Mouse (Mus musculus) CH12.LX (cell line): ENCODE measurements at regions not wholly inside any gene's neighbourhood (a gene's known extent, or its start where the extent isn't known, plus 50 kb on each side); places are given as distances from the start of the nearest gene placed in this dataset.
A peak's percentile ranks its signal among the peaks of the same experiment; 100 is the strongest.

Experiments used
- DNase-seq: peaks from one replicate; pipeline ENCODE4 v3.0.0-alpha.2; 2013; ENCODE audit errors: extremely low read depth
- H3K27ac ChIP-seq: 2 replicates; pipeline ENCODE4 v1.5.1; 2012; ENCODE audit warnings: low read depth, mild to moderate bottlenecking, control low read depth, moderate library complexity; ENCODE audit not compliant: insufficient read depth
- H3K27me3 ChIP-seq: replicated peaks from 2 replicates; pipeline ENCODE3; 2012; ENCODE audit warnings: inconsistent platforms
- H3K36me3 ChIP-seq, 2 experiments: replicated peaks in 1 of 2; 2 replicates each; pipeline versions ENCODE3 to v1.6.1; 2012; ENCODE audit warnings: inconsistent platforms in 1 of 2, low read length in 1 of 2, mild to moderate bottlenecking in 1 of 2, mixed read lengths in 1 of 2, moderate library complexity in 1 of 2; ENCODE audit not compliant: control insufficient read depth in 1 of 2, insufficient read depth in 1 of 2
- H3K4me1 ChIP-seq, 2 experiments: 2 replicates each; pipeline ENCODE4 v1.6.1; 2012; ENCODE audit warnings: inconsistent platforms in 1 of 2, moderate library complexity in 1 of 2; ENCODE audit not compliant: insufficient read depth in 2 of 2, control insufficient read depth in 1 of 2
- H3K4me2 ChIP-seq: 2 replicates; pipeline ENCODE4 v1.6.1; 2012; ENCODE audit warnings: low read depth, mild to moderate bottlenecking, control low read depth; ENCODE audit not compliant: poor library complexity, insufficient read depth, severe bottlenecking
- H3K4me3 ChIP-seq, 3 experiments: fragments of 150-350 bp in 1 of 3; sonication (generic) in 1 of 3; replicated peaks in 1 of 3; 2 replicates each; pipeline versions ENCODE3 to v1.5.1; 2011 to 2012; ENCODE audit warnings: low read depth in 2 of 3, low read length in 2 of 3, mild to moderate bottlenecking in 2 of 3, moderate library complexity in 2 of 3, control low read depth in 1 of 3, improper control_type of control experiment in 1 of 3, inconsistent platforms in 1 of 3, mixed read lengths in 1 of 3; ENCODE audit not compliant: poor library complexity in 1 of 3
- H3K79me2 ChIP-seq: replicated peaks from 2 replicates; pipeline ENCODE4 v1.6.1; 2012; ENCODE audit warnings: mild to moderate bottlenecking, moderate library complexity; ENCODE audit not compliant: control insufficient read depth, poor library complexity, insufficient read depth, severe bottlenecking; ENCODE audit errors: extremely low read depth
- H3K9ac ChIP-seq: 2 replicates; pipeline ENCODE4 v1.6.1; 2012; ENCODE audit warnings: low read depth, mild to moderate bottlenecking, control low read depth, moderate library complexity; ENCODE audit not compliant: insufficient read depth
- H3K9me3 ChIP-seq: replicated peaks from 2 replicates; pipeline ENCODE3; 2012; ENCODE audit warnings: low read length, inconsistent platforms, mixed read lengths
- CHD2 ChIP-seq: IDR thresholded peaks from 2 replicates; pipeline ENCODE4 v1.6.1; 2011; ENCODE audit warnings: low read length, improper control_type of control experiment
- E2F4 ChIP-seq: IDR thresholded peaks from 2 replicates; pipeline ENCODE4 v1.6.1; 2011; ENCODE audit warnings: low read depth, low read length, improper control_type of control experiment; ENCODE audit not compliant: insufficient replicate concordance
- EP300 ChIP-seq: IDR thresholded peaks from 2 replicates; pipeline ENCODE4 v1.6.1; 2011; ENCODE audit warnings: low read length, improper control_type of control experiment
- ETS1 ChIP-seq: conservative IDR thresholded peaks from 2 replicates; pipeline ENCODE4 v1.6.1; 2012; ENCODE audit warnings: low read depth, mild to moderate bottlenecking, inconsistent platforms, low read length, improper control_type of control experiment, moderate library complexity
- GABPA ChIP-seq: IDR thresholded peaks from 2 replicates; pipeline ENCODE4 v1.6.1; 2012; ENCODE audit warnings: low read depth, low read length, improper control_type of control experiment, inconsistent platforms; ENCODE audit not compliant: insufficient replicate concordance
- HCFC1 ChIP-seq: IDR thresholded peaks from 2 replicates; pipeline ENCODE4 v1.6.1; 2012; ENCODE audit warnings: low read depth, mild to moderate bottlenecking, inconsistent platforms, low read length, improper control_type of control experiment
- MAFK ChIP-seq: IDR thresholded peaks from 2 replicates; pipeline ENCODE4 v1.6.1; 2011; ENCODE audit warnings: low read length, improper control_type of control experiment; ENCODE audit not compliant: insufficient replicate concordance
- MAX ChIP-seq: IDR thresholded peaks from 2 replicates; pipeline ENCODE4 v1.6.1; 2011; ENCODE audit warnings: low read length, improper control_type of control experiment
- MAZ ChIP-seq: IDR thresholded peaks from 2 replicates; pipeline ENCODE4 v1.6.1; 2012; ENCODE audit warnings: low read depth, mild to moderate bottlenecking, inconsistent platforms, low read length, improper control_type of control experiment, moderate library complexity
- MXI1 ChIP-seq: IDR thresholded peaks from 2 replicates; pipeline ENCODE4 v1.6.1; 2011; ENCODE audit warnings: mild to moderate bottlenecking, low read depth, low read length, improper control_type of control experiment
- MYC ChIP-seq: IDR thresholded peaks from 2 replicates; pipeline ENCODE4 v1.6.1; 2011; ENCODE audit warnings: low read depth, mild to moderate bottlenecking, improper control_type of control experiment, low read length
- NELFE ChIP-seq: IDR thresholded peaks from 2 replicates; pipeline ENCODE4 v1.6.1; 2011; ENCODE audit warnings: low read depth, low read length, improper control_type of control experiment
- POLR2A ChIP-seq: IDR thresholded peaks from 2 replicates; pipeline ENCODE4 v1.6.1; 2011; ENCODE audit warnings: low read depth, mild to moderate bottlenecking, improper control_type of control experiment, low read length
- POLR2AphosphoS2 ChIP-seq: IDR thresholded peaks from 2 replicates; pipeline ENCODE4 v1.6.1; 2011; ENCODE audit warnings: low read depth, low read length, improper control_type of control experiment
- RAD21 ChIP-seq: IDR thresholded peaks from 2 replicates; pipeline ENCODE4 v1.6.1; 2011; ENCODE audit warnings: low read depth, mild to moderate bottlenecking, low read length, improper control_type of control experiment, moderate library complexity
- SIN3A ChIP-seq: IDR thresholded peaks from 2 replicates; pipeline ENCODE4 v1.6.1; 2012; ENCODE audit warnings: low read length, improper control_type of control experiment, inconsistent platforms
- TBP ChIP-seq: conservative IDR thresholded peaks from 2 replicates; pipeline ENCODE4 v1.6.1; 2011; ENCODE audit warnings: low read depth, low read length, improper control_type of control experiment
- TCF12 ChIP-seq: IDR thresholded peaks from 2 replicates; pipeline ENCODE4 v1.6.1; 2014; ENCODE audit warnings: low read depth, mild to moderate bottlenecking, inconsistent platforms, low read length, improper control_type of control experiment
- UBTF ChIP-seq: IDR thresholded peaks from 2 replicates; pipeline ENCODE4 v1.6.1; 2012; ENCODE audit warnings: low read depth, mild to moderate bottlenecking, inconsistent platforms, low read length, improper control_type of control experiment, moderate library complexity
- USF1 ChIP-seq: IDR thresholded peaks from 2 replicates; pipeline ENCODE4 v1.6.1; 2014; ENCODE audit warnings: low read depth, mild to moderate bottlenecking, inconsistent platforms, low read length, improper control_type of control experiment
- USF2 ChIP-seq: conservative IDR thresholded peaks from 2 replicates; pipeline ENCODE4 v1.6.1; 2011; ENCODE audit warnings: low read depth, low read length, improper control_type of control experiment
- ZKSCAN1 ChIP-seq: IDR thresholded peaks from 2 replicates; pipeline ENCODE4 v1.6.1; 2012; ENCODE audit warnings: low read depth, inconsistent platforms, low read length, improper control_type of control experiment, borderline replicate concordance
- ZMIZ1 ChIP-seq: IDR thresholded peaks from 2 replicates; pipeline ENCODE4 v1.6.1; 2012; ENCODE audit warnings: low read depth, mild to moderate bottlenecking, inconsistent platforms, low read length, improper control_type of control experiment
- dilution Hi-C: fragments of 300-500 bp; cut with MboI; formaldehyde crosslinking; loops from 2 replicates; pipeline ENCODE4 v1.14.3; 2020; ENCODE audit warnings: low sequenced_read_pairs; ENCODE audit not compliant: extremely low pct_unique_long_range_greater_than_20kb, extremely low pct_ligation_motif_present
- in situ Hi-C: fragments of 300-500 bp; cut with MboI; formaldehyde crosslinking; loops from 3 replicates; pipeline ENCODE4 v1.14.3; 2019; ENCODE audit warnings: low sequenced_read_pairs, low pct_ligation_motif_present, low pct_unique_long_range_greater_than_20kb, mixed read lengths

- in situ Hi-C loops, result no loop called here
- Histone ChIP-seq H3K4me3 (no peak overlapping the region), H3K79me2 (no peaks in the 10 kb centered on the region), H3K4me1 (peaks cover 0 to 13% of the 10 kb centered on the region in 2 experiments; a peak in 2 of 4 replicates), H3K27ac (no peak overlapping the region), H3K36me3 (no peaks in the 10 kb centered on the region), H3K9me3 (no peaks in the 10 kb centered on the region), H3K9ac (no peak overlapping the region)
- dilution Hi-C loops, result no loop called here
- no peak for DNase-seq
- TF ChIP-seq UBTF (no peak), MAZ (no peak), ETS1 (no peak), TCF12 (no peak), MAX (no peak), GABPA (no peak), USF1 (no peak)
- TF ChIP-seq, all 38 proteins: peak for 0
- Histone ChIP-seq H3K27me3 (no peaks in the 10 kb centered on the region), H3K4me2 (no peak overlapping the region)
Observed at GRCm38 (mm10) chr12:118566681-118567080, 265.4 kb upstream of the Sp4 start.

- Histone ChIP-seq H3K27ac (no peak overlapping the region), H3K27me3 (no peaks in the 10 kb centered on the region), H3K4me3 (no peak overlapping the region), H3K4me2 (no peak overlapping the region), H3K4me1 (peaks cover 0 to 9% of the 10 kb centered on the region in 2 experiments; a peak in 2 of 4 replicates), H3K9ac (no peak overlapping the region), H3K79me2 (no peaks in the 10 kb centered on the region), H3K9me3 (no peaks in the 10 kb centered on the region), H3K36me3 (no peaks in the 10 kb centered on the region)
- in situ Hi-C loops (no loop called here), dilution Hi-C loops (no loop called here)
- TF ChIP-seq EP300 (no peak), MAFK (no peak), UBTF (no peak)
- DNase-seq, result peak; percentile 3
Observed at GRCm38 (mm10) chr12:118564394-118565112, 263.3 kb upstream of the Sp4 start.

DNA sequence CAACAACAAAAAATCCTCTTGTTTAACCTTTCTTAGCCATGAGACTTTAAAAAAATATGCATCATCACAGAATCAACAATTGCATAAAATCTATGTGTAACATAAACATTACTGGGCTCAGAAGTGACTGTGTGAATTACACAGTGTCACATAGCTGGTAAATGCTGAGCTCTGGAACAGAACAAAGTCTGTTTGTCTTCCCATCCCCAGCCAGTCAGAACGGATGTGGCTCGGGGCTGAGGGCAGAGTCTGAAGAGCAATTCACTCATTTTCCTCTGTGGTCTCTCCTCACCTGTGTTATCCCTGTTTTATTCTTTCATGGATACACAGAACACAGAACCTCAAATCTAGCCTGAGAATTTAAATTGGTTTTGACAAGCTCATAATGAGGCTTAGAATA lies 261.0 kb upstream of the Sp4 start:
- TF ChIP-seq GABPA (no peak), E2F4 (no peak), POLR2A (no peak), MXI1 (no peak), POLR2AphosphoS2 (no peak), CHD2 (no peak), TCF12 (no peak), ZMIZ1 (no peak), HCFC1 (no peak), USF2 (no peak), NELFE (no peak), TBP (no peak), MYC (no peak), RAD21 (no peak), ETS1 (no peak), ZKSCAN1 (no peak), SIN3A (no peak)
- dilution Hi-C loops (no loop called here), in situ Hi-C loops (no loop called here)
- Histone ChIP-seq H3K36me3 (no peaks in the 10 kb centered on the region), H3K79me2 (no peaks in the 10 kb centered on the region), H3K4me1 (peaks cover 0 to 9% of the 10 kb centered on the region in 2 experiments; a peak in 2 of 4 replicates), H3K9me3 (no peaks in the 10 kb centered on the region), H3K27ac (no peak overlapping the region), H3K9ac (no peak overlapping the region), H3K4me3 (no peak overlapping the region), H3K4me2 (no peak overlapping the region), H3K27me3 (no peaks in the 10 kb centered on the region)
- DNase-seq, result no peak
